Mouse (Mus musculus) ES-Bruce4 (cell line): ENCODE results near the gene Pgrmc2.

Experiments used
- CTCF ChIP-seq: IDR thresholded peaks from one replicate; pipeline ENCODE4 v1.8.1; 2011; ENCODE audit warnings: low read depth, low read length
- POLR2A ChIP-seq: IDR thresholded peaks from one replicate; pipeline ENCODE4 v1.8.1; 2011; ENCODE audit warnings: low read length; ENCODE audit not compliant: insufficient read depth

DNA sequence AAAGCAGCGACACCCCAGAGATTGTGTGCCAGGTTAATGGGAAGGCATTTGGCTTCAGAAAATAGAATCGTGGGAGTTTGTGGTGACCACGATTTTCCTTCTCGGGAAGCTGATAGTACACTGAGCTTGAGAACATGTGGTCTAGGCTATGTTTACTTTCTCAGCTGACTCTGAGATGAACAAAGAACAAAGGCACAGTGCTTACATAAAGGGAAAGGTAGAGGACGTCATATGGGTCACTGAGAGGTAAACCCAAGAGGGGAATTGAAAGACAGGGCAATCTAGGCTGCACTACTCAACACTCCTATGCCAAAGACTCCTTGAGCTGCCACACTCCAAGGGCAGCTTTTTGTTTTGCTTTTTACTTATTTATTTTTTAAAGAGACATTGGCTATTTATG is 35.3 kb upstream of the Pgrmc2 start:
- TF ChIP-seq POLR2A: no peak
- no peak for TF ChIP-seq CTCF
